Mouse (Mus musculus): ENCODE results near the gene Gm14124.
"Not testable (repeated sequence)": the region's sequence is repeated elsewhere in the genome, so short reads cannot be mapped to it uniquely, and the experiment has no call there.

GRCm38 (mm10) chr2:150310952-150311884 is 53.9 kb downstream of the Gm14124 start:
- TF ChIP-seq CTCF, EP300 (IDR thresholded peaks at IDR 0.05; ENCODE audit: low read depth): not testable (repeated sequence)

Measured in heart, postnatal 0 days (tissue).